Mouse (Mus musculus) effector memory CD4-positive, alpha-beta T cell, adult 7 months (primary cell): Measurements from ENCODE around the gene Gsdma. TPM values are rescaled to one million over a fixed set of nuclear protein-coding genes. Genes with fewer than 3 reads are reported as not detected.

Experiments
- polyA plus RNA-seq: library from polyadenylated mRNA; unstranded; fragments of 100-300 nt; shearing (Covaris generic); gene quantifications from one replicate; pipeline ENCODE4 v1.2.1, GENCODE M21; 2017

The Gsdma gene
- polyA plus RNA-seq, result not detected

DNA sequence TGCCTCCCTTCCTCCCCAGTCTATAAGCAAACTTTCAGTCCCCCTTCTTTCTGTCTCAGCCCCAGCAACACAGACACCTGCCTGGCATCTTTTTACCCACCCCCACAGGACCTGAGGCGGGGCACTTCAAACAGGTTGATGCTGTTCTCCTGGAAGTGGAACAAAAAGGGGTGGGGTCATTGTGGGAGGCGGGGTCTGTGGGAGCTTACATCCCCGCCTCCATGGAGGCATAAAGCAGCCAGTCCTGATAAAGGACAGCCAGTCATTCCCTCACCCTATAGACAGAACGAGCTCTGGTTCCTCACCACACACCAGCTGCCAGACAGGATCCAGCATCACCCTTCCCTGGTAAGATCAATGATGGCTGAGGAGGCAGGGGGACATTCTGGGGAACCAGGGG lies at the start of gene Gsdma:
Gsdma (plus strand) TSS at position 261 of the 400 bp plus-strand sequence.

DNA sequence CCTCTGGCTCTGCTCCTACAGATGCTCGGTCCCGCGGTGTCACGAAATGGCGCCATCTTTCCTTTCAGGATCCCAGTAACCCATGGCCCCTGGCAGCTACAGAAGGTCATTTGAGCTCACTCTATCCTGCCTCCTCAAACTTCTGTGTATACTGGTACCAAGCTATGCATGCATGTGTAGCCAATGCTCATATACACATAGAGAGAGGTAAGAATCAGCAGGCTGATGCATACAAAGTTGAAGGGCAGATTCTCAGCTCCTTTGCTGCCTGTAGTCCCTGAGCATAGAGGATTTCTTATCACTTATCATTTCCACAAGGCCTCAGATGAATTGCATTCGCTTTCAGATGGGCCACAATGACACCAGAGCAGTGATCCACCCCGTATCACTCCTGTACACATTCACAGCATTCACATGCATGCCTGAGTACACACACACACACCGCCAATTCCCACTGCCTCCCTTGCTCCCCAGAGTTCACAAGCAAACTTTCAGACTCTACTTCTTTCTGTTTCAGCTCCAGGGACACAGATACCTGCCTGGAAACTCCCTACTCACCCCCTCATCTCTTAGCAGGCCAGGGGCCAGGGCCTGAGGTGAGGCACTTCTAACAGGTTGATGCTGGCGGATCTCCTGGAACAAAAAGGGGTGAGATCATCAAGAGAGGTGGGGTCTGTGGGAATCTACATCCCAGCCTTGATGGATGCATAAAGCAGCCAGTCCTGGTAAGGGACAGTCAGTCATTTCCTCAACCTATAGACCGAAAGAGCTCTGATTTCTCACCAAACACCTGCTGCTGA lies 38.3 kb upstream of the Gsdma start, which contains the start of the genes Gm12355 and Gsdma3:
Gm12355 (minus strand) TSS at position 51 of the 800 bp plus-strand sequence.
Gsdma3 (plus strand) TSS at position 750 of the 800 bp plus-strand sequence.

DNA sequence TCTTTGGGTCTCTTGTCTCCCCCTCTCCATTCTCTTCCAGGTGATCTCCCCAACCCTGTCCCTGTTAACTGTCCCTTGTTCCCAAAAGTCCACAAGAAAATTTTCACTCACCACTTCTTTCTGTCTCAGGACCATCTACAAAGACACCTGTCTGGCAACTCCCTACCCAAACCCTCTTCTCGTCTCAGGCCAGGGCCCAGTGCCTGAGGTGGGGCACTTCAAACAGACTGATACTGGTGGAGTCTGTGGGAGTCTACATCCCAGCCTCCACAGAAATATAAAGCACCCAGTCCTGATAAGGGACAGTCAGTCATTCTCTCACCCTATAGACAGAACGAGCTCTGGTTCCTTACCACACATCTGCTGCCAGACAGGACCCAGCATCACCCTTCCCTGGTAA lies 17.7 kb upstream of the Gsdma start, which contains the start of gene Gsdma2:
Gsdma2 (plus strand) TSS at position 301 of the 400 bp plus-strand sequence.

DNA sequence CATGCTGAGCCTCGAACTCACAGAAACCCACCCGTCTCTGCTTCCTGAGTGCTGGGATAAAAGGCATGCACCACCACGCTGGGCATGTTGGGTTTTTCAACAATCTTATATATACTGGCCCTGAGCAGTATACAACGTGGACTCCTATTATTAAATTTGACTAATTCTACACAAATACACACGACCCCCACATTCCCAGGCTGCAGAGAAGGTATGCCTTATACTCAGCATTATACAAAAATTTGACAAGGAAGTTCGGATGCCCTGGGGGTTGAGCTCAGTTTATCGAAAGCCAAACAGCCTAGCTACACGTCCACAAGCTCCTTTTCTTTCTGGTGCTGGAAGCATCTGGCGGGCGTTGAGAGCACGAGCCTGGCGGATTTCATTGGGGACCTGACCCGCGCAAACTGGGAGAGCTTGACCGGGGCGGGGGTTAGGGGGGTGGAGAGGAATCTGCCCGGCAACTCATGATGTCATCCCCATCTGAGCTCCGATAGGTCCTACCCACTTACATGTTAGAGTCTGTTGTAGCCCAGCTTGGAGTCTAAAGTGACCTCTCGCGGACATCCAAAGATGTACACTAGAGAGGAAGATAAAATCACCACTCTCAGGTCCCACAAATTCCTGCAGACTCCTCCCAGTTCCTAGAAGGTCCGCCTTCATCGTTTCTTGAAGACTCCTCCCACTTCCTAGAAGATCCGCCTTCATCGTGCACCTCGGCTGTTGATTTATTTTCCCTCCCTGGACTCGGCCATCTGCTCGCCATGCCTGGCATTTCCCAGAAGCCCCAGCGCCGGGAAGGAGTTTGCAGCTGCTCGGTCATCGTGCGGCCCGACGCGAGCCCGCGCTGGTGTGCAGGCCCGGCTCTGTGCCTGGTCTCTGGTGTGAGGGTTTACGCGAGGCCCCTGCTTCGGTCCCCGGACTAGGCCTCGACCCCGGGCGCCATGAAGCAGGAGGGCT lies 17.9 kb downstream of the Gsdma start, which contains the start of gene Psmd3:
Psmd3 (plus strand) TSS at position 769 of the 960 bp plus-strand sequence.

DNA sequence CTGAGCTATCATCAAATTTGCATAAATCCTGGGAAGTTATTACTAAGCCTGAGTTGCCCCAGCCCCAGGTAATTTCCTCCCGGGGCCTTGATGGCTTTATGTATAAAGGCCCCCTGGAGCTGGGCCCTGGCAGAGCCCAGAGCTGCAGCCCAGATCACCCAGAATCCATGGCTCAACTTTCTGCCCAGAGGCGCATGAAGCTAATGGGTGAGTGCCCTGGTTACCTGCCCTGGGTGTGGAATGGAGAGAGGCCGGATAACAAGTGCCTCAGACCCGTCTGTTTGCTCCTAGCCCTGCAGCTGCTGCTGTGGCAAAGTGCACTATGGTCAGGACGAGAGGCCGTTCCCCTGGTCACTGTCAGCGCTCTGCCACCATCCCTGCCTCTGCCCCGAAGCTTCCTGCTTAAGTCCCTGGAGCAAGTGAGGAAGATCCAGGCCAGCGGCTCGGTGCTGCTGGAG lies 37.1 kb downstream of the Gsdma start, which contains the start of gene Csf3:
Csf3 (plus strand) TSS at position 51 of the 458 bp plus-strand sequence.

Other genes with a start within 250 kb of the Gsdma start
- gene Mien1, start 225.4 kb upstream of the Gsdma start, polyA plus RNA-seq, result 129 TPM
- gene Grb7, start 218.0 kb upstream of the Gsdma start, polyA plus RNA-seq, result 72.0 TPM
- gene Ikzf3, start 118.3 kb upstream of the Gsdma start, polyA plus RNA-seq, result 129 TPM
- 2.9 TPM for gene Zpbp2, start 113.3 kb upstream of the Gsdma start, polyA plus RNA-seq
- 45.7 TPM for gene Ormdl3, start 77.0 kb upstream of the Gsdma start, polyA plus RNA-seq
- not detected for gene Lrrc3c, start 66.1 kb upstream of the Gsdma start, polyA plus RNA-seq
- gene Gm12355, start 38.7 kb upstream of the Gsdma start, polyA plus RNA-seq, result 2.6 TPM
- gene Gsdma3, start 38.0 kb upstream of the Gsdma start, polyA plus RNA-seq, result not detected
- gene Gsdma2, start 17.6 kb upstream of the Gsdma start, polyA plus RNA-seq, result 0.93 TPM
- 103 TPM for gene Psmd3, start 18.2 kb downstream of the Gsdma start, polyA plus RNA-seq
- gene Csf3, start 36.9 kb downstream of the Gsdma start, polyA plus RNA-seq, result not detected
- 36.1 TPM for gene Med24, start 65.1 kb downstream of the Gsdma start, polyA plus RNA-seq
- 3.1 TPM for gene Thra, start 76.3 kb downstream of the Gsdma start, polyA plus RNA-seq
- 12.2 TPM for gene Nr1d1, start 111.0 kb downstream of the Gsdma start, polyA plus RNA-seq
- 16.8 TPM for gene Msl1, start 131.2 kb downstream of the Gsdma start, polyA plus RNA-seq
- gene Casc3, start 140.6 kb downstream of the Gsdma start, polyA plus RNA-seq, result 81.7 TPM
- not detected for gene Rapgefl1, start 172.4 kb downstream of the Gsdma start, polyA plus RNA-seq
- gene Wipf2, start 199.3 kb downstream of the Gsdma start, polyA plus RNA-seq, result 3.4 TPM
- not detected for gene Cdc6, start 243.4 kb downstream of the Gsdma start, polyA plus RNA-seq